Mouse (Mus musculus) embryonic fibroblast, embryonic 13.5 days (primary cell): ENCODE measurements at regions not wholly inside any gene's neighbourhood (a gene's known extent, or its start where the extent isn't known, plus 50 kb on each side); places are given as distances from the start of the nearest gene placed in this dataset.

Source experiments
- H3K27ac ChIP-seq: 2 replicates; pipeline ENCODE4 v1.5.1; 2012; ENCODE audit warnings: low read length, control low read depth, inconsistent platforms; ENCODE audit not compliant: insufficient read depth
- H3K4me1 ChIP-seq: 2 replicates; pipeline ENCODE4 v1.6.1; 2011; ENCODE audit warnings: low read length; ENCODE audit not compliant: control insufficient read depth, insufficient read depth
- H3K4me3 ChIP-seq: 2 replicates; pipeline ENCODE4 v1.5.1; 2011; ENCODE audit warnings: mild to moderate bottlenecking, control low read depth, low read length; ENCODE audit not compliant: insufficient read depth
- CTCF ChIP-seq: IDR thresholded peaks from 2 replicates; pipeline ENCODE4 v1.5.1; 2011; ENCODE audit warnings: mild to moderate bottlenecking, control low read depth, low read length, moderate library complexity, borderline replicate concordance; ENCODE audit not compliant: insufficient read depth
- POLR2A ChIP-seq: IDR thresholded peaks from 2 replicates; pipeline ENCODE4 v1.6.1; 2011; ENCODE audit warnings: low read depth, mild to moderate bottlenecking, control low read depth, low read length, moderate library complexity

GRCm38 (mm10) chr3:137086896-137087295 is 254.0 kb upstream of the Emcn start:
- Histone ChIP-seq H3K4me3 (no peak overlapping the region), H3K4me1 (no peaks in the 10 kb centered on the region), H3K27ac (no peak overlapping the region)
- no peak for TF ChIP-seq CTCF

- H3K4me1 ChIP-seq, result no peaks in the 10 kb centered on the region
- TF ChIP-seq POLR2A, result no peak
- TF ChIP-seq CTCF, result no peak
- H3K27ac ChIP-seq, result no peak overlapping the region
- no peak overlapping the region for H3K4me3 ChIP-seq
Observed at GRCm38 (mm10) chr3:137100627-137101404, 240.1 kb upstream of the Emcn start.

GRCm38 (mm10) chr3:137105930-137106329 is 234.9 kb upstream of the Emcn start:
- Histone ChIP-seq H3K27ac (no peak overlapping the region), H3K4me3 (no peak overlapping the region), H3K4me1 (no peaks in the 10 kb centered on the region)
- no peak for TF ChIP-seq CTCF
- no peak for TF ChIP-seq POLR2A

GRCm38 (mm10) chr3:137108197-137108596 is 232.7 kb upstream of the Emcn start:
- no peak overlapping the region for H3K27ac ChIP-seq
- no peaks in the 10 kb centered on the region for H3K4me1 ChIP-seq
- TF ChIP-seq POLR2A (no peak), CTCF (no peak)
- H3K4me3 ChIP-seq, result no peak overlapping the region

- Histone ChIP-seq H3K27ac (no peak overlapping the region), H3K4me1 (no peaks in the 10 kb centered on the region), H3K4me3 (no peak overlapping the region)
- TF ChIP-seq POLR2A, result no peak
- TF ChIP-seq CTCF, result no peak
Observed at GRCm38 (mm10) chr3:137109786-137110185, 231.1 kb upstream of the Emcn start.

- Histone ChIP-seq H3K27ac (no peak overlapping the region), H3K4me3 (no peak overlapping the region), H3K4me1 (no peaks in the 10 kb centered on the region)
- TF ChIP-seq POLR2A (no peak), CTCF (no peak)
Observed at GRCm38 (mm10) chr3:137110485-137110884, 230.4 kb upstream of the Emcn start.

GRCm38 (mm10) chr3:137129967-137130366 is 210.9 kb upstream of the Emcn start:
- TF ChIP-seq POLR2A (no peak), CTCF (no peak)
- H3K4me1 ChIP-seq, result no peaks in the 10 kb centered on the region
- H3K4me3 ChIP-seq, result no peak overlapping the region
- H3K27ac ChIP-seq, result no peak overlapping the region

- Histone ChIP-seq H3K4me3 (no peak overlapping the region), H3K4me1 (no peaks in the 10 kb centered on the region), H3K27ac (no peak overlapping the region)
- TF ChIP-seq POLR2A, result no peak
Observed at GRCm38 (mm10) chr3:137142041-137142440, 198.8 kb upstream of the Emcn start.

GRCm38 (mm10) chr3:137146062-137146461 is 194.8 kb upstream of the Emcn start:
- Histone ChIP-seq H3K27ac (no peak overlapping the region), H3K4me3 (no peak overlapping the region), H3K4me1 (peaks cover 3% of the 10 kb centered on the region; the same call in 1 of the 2 replicates)
- no peak for TF ChIP-seq CTCF

- TF ChIP-seq CTCF (no peak), POLR2A (no peak)
- H3K4me1 ChIP-seq, result peaks cover 7% of the 10 kb centered on the region; the same call in 1 of the 2 replicates
- H3K27ac ChIP-seq, result no peak overlapping the region
- no peak overlapping the region for H3K4me3 ChIP-seq
Observed at GRCm38 (mm10) chr3:137147405-137147804, 193.5 kb upstream of the Emcn start.
